Mouse (Mus musculus): Measurements from ENCODE around the gene Baz2a.
"Not testable (repeated sequence)": the region's sequence is repeated elsewhere in the genome, so short reads cannot be mapped to it uniquely, and the experiment has no call there.

The Baz2a gene

GRCm38 (mm10) chr10:128111227-128111626 lies 19.9 kb downstream of the Baz2a start:
- no peak for DNase-seq (ENCODE audit: low spot score in 2 of 2)

DNA sequence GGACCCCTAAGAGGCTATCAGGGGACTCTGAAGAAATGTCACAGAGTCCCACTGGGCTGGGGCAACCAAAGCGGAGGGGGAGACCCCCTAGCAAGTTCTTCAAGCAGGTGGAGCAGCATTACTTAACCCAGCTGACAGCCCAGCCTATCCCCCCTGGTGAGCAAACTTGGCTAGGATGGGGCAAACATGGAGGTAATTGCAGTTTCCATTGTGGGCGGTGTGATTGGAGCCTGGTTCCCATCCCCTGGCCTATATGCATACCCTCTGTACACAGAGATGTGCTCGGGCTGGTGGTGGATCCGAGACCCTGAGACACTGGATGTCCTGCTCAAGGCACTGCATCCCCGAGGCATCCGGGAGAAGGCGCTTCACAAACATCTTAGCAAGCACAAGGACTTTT lies 32.5 kb downstream of the Baz2a start:
- no peak for DNase-seq (ENCODE audit: low spot score in 2 of 2)

GRCm38 (mm10) chr10:128124831-128125230 lies 33.5 kb downstream of the Baz2a start:
- no peak for DNase-seq (ENCODE audit: low spot score in 2 of 2)

GRCm38 (mm10) chr10:128125951-128126350 lies 34.6 kb downstream of the Baz2a start:
- DNase-seq (ENCODE audit: low spot score in 2 of 2), result no peak

GRCm38 (mm10) chr10:128127497-128127896 lies 36.1 kb downstream of the Baz2a start:
- DNase-seq (ENCODE audit: low spot score in 2 of 2), result no peak

- no peak for DNase-seq (ENCODE audit: low spot score in 2 of 2)
Observed at GRCm38 (mm10) chr10:128128143-128128542, 36.8 kb downstream of the Baz2a start.

DNA sequence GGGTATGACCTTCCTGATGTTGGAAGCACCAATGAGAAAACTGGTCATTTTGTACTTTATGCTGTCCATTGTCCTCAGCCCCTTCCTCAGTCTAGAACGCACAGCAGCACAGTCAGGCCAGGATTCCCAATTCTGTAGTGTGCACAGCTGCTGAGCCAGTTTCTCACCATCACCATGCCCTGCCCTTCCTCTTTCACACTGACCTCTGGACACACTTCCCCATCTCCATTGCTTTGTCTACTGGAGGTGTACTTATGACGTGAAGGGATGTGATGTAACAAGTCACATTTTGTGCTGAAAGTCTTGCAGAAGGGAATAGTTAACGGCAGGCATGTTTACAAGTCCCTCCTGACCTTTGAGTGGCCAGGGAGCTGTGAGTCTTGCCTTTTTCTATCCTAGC lies 39.9 kb downstream of the Baz2a start:
- DNase-seq (ENCODE audit: low spot score in 2 of 2), result no peak

DNA sequence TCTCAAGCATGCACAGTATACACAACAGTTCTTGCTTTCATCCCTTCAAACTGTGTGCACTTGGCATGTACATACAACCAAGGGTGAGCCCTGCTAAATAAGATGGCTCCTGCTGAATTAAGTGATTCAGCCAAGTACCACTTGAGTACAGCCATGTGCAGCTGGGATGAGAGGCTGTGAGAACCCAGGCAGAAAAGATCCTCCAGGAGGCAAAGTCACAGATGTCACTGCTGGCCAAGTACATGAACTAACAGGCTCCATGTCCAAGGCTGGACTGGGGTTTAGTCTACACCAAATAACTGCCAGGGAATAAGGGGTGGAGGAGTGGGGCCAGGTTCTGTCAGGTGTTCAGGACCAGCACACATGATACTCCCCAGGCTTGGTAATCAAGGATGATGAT lies 40.4 kb downstream of the Baz2a start:
- no peak for DNase-seq (ENCODE audit: low spot score in 2 of 2)

GRCm38 (mm10) chr10:128133650-128134332 lies 42.4 kb downstream of the Baz2a start:
- DNase-seq (ENCODE audit: low spot score in 2 of 2), result peak; percentile 82

GRCm38 (mm10) chr10:128135374-128135773 lies 44.0 kb downstream of the Baz2a start:
- peak in 1 of 2 experiments; percentile 35 for DNase-seq (ENCODE audit: low spot score in 2 of 2)

GRCm38 (mm10) chr10:128140236-128140952 lies 49.0 kb downstream of the Baz2a start:
- DNase-seq (ENCODE audit: low spot score in 2 of 2), result peak; percentile 39 to 60

GRCm38 (mm10) chr10:128142165-128142564 lies 50.8 kb downstream of the Baz2a start:
- no peak for DNase-seq (ENCODE audit: low spot score in 2 of 2)

GRCm38 (mm10) chr10:128143659-128144058 lies 52.3 kb downstream of the Baz2a start:
- DNase-seq (ENCODE audit: low spot score in 2 of 2), result no peak

- DNase-seq (ENCODE audit: low spot score in 2 of 2), result no peak
Observed at GRCm38 (mm10) chr10:128144961-128145360, 53.6 kb downstream of the Baz2a start.

DNA sequence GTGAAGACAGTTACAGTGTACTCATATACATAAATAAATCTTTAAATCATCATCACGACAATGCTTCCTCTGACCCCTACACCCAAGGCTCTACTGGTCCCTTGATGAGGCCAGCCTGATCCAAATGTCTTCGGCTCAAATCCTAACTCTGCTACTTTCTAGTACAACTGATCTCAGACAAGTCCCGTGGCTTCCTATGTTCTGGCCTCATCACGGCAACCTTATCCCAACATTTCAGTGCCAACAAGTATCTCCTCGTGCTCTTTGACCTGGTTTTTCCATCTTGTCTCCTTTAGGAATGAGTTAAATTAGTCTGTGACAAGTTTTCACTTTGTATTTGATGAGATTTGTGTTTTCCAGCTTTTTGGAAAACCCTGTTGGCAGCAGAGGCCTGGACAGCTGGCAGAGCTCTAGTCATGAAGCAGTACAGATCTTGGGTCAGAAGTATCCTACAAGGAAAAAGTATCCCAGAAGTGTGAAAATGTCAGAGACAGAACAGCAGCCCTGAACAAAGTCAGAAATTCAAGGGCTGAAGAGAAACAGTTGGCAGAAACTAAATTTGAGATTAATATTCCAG lies 57.5 kb downstream of the Baz2a start:
- no peak for DNase-seq (ENCODE audit: low spot score in 2 of 2)

GRCm38 (mm10) chr10:128149592-128149991 lies 58.2 kb downstream of the Baz2a start:
- no peak for DNase-seq (ENCODE audit: low spot score in 2 of 2)

GRCm38 (mm10) chr10:128150941-128151340 lies 59.6 kb downstream of the Baz2a start:
- no peak for DNase-seq (ENCODE audit: low spot score in 2 of 2)

GRCm38 (mm10) chr10:128153978-128154377 lies 62.6 kb downstream of the Baz2a start:
- no peak for DNase-seq (ENCODE audit: low spot score in 2 of 2)

GRCm38 (mm10) chr10:128165726-128166125 lies 74.3 kb downstream of the Baz2a start:
- DNase-seq (ENCODE audit: low spot score in 2 of 2), result not testable (repeated sequence)

DNA sequence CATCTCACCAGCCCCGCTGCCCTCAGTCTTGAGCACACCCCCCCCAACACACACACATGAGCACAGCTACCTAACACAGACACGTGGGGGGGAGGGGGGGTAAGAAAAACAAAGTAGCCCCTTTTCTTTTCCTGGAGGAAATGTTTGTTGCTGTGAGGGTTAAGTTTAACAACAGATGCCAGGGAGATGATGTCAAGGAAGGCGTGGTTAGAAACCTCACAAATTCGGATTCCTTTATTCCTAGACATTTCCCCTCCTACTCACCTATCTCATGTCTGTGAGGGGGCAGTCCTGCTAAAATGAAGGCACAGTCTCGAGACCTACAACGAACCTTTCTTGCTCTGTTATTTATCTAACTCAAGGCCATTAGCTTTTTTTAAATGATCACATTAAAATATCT lies 75.7 kb downstream of the Baz2a start:
- DNase-seq (ENCODE audit: low spot score in 2 of 2), result no peak

GRCm38 (mm10) chr10:128171348-128171747 lies 80.0 kb downstream of the Baz2a start:
- not testable (repeated sequence) for DNase-seq (ENCODE audit: low spot score in 2 of 2)

GRCm38 (mm10) chr10:128175302-128175701 lies 83.9 kb downstream of the Baz2a start:
- DNase-seq (ENCODE audit: low spot score in 2 of 2), result no peak

Measured in right cerebral cortex, adult 2 months (tissue).